Mouse (Mus musculus): ENCODE data around the gene Epn3. TPM values are rescaled to one million over a fixed set of nuclear protein-coding genes. Genes with fewer than 3 reads are reported as not detected.

Gene Epn3
- total and polyA plus RNA-seq, 3 experiments = 0.04 to 0.19 TPM; not detected in 1

DNA sequence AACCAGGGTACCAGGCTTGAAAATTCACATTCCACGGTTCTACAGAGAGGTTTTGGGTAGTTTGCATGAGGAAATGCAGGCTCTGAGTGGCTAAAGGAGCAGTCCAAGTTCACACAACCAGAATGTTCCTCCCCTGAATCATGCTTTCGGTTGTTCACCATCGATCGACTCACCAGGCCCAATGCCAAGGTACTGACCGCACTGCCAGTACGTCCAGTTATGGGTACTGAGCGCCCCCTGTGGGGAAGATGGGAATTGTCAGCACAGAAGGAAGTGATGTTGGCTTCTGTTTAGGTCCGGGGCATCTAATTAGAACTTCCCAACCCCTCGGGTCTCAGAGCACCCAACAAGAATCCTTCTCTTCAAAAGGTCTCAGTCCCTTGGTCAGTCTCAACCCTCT, 44.2 kb upstream of the Epn3 start:
- peaks cover 3 to 48% of the 10 kb centered on the region in 2 experiments for H3K36me3 ChIP-seq (replicated peaks in 1 of 2; ENCODE audit: control insufficient read depth in 1 of 2, insufficient read depth in 1 of 2, low read length in 1 of 2)
- in situ Hi-C loops (cut with MboI; ENCODE audit: low pct_ligation_motif_present, low pct_unique_long_range_greater_than_20kb, low sequenced_read_pairs) (no loop called here), dilution Hi-C loops (cut with MboI; ENCODE audit: extremely low pct_ligation_motif_present, extremely low pct_unique_long_range_greater_than_20kb, low sequenced_read_pairs) (no loop called here)
- no peak for TF ChIP-seq SIN3A (IDR thresholded peaks at IDR 0.05; ENCODE audit: low read length)
- peak; percentile 86 for TF ChIP-seq RAD21 (IDR thresholded peaks at IDR 0.05; ENCODE audit: low read depth, low read length)
- no peak for TF ChIP-seq CHD1 (IDR thresholded peaks at IDR 0.05; ENCODE audit: low read depth, low read length)
- TF ChIP-seq RCOR1 (conservative IDR thresholded peaks at IDR 0.05; ENCODE audit: low read depth, low read length) = no peak
- no peak for TF ChIP-seq BHLHE40 (IDR thresholded peaks at IDR 0.05; ENCODE audit: low read depth, low read length)
- TF ChIP-seq ELF1 (IDR thresholded peaks at IDR 0.05; ENCODE audit: low read depth, low read length) = peak; percentile 67
- no peak for TF ChIP-seq E2F4 (IDR thresholded peaks at IDR 0.05; ENCODE audit: insufficient replicate concordance, low read depth, low read length)
- peak; percentile 81 to 92 for TF ChIP-seq CTCF (conservative IDR thresholded peaks at IDR 0.05 in 1 of 2, IDR thresholded peaks at IDR 0.05 in 1 of 2; ENCODE audit: low read depth in 2 of 2, low read length in 2 of 2)
- no peak for TF ChIP-seq ZKSCAN1 (IDR thresholded peaks at IDR 0.05; ENCODE audit: borderline replicate concordance, low read depth, low read length)
- no peak for TF ChIP-seq EP300 (IDR thresholded peaks at IDR 0.05; ENCODE audit: low read length)
- no peak for TF ChIP-seq TCF12 (IDR thresholded peaks at IDR 0.05; ENCODE audit: low read depth, low read length)
- TF ChIP-seq NRF1 (IDR thresholded peaks at IDR 0.05; ENCODE audit: low read depth, low read length) = 0 out of 2 replicates have a peak, but pooled peaks have one; percentile 9
- no peak for TF ChIP-seq UBTF (IDR thresholded peaks at IDR 0.05; ENCODE audit: low read depth, low read length)
- peak; percentile 25; the same call in 1 of the 2 replicates for TF ChIP-seq IRF4 (IDR thresholded peaks at IDR 0.05; ENCODE audit: low read depth, low read length)
- TF ChIP-seq POLR2A (IDR thresholded peaks at IDR 0.05; ENCODE audit: low read depth, low read length) = no peak
- no peak for TF ChIP-seq USF1 (IDR thresholded peaks at IDR 0.05; ENCODE audit: low read depth, low read length)
- TF ChIP-seq MYC (IDR thresholded peaks at IDR 0.05; ENCODE audit: low read depth, low read length) = no peak
- TF ChIP-seq ZNF384 (IDR thresholded peaks at IDR 0.05; ENCODE audit: low read depth, low read length) = no peak
- peak; percentile 69 for TF ChIP-seq SMC3 (IDR thresholded peaks at IDR 0.05; ENCODE audit: low read depth, low read length)
- 0 out of 2 replicates have a peak, but pooled peaks have one; percentile 8 for TF ChIP-seq ZC3H11A (IDR thresholded peaks at IDR 0.05; ENCODE audit: low read depth, low read length)
- no peak for TF ChIP-seq MAZ (IDR thresholded peaks at IDR 0.05; ENCODE audit: low read depth, low read length)
- H3K9ac ChIP-seq (ENCODE audit: insufficient read depth, low read depth) = no peak overlapping the region
- H3K79me2 ChIP-seq (replicated peaks; ENCODE audit: control insufficient read depth, extremely low read depth, insufficient read depth, poor library complexity, severe bottlenecking) = no peaks in the 10 kb centered on the region
- no peak overlapping the region for H3K27ac ChIP-seq (ENCODE audit: insufficient read depth, low read depth)
- no peaks in the 10 kb centered on the region for H3K27me3 ChIP-seq (replicated peaks)
- no peak overlapping the region for H3K4me3 ChIP-seq (replicated peaks in 1 of 3; ENCODE audit: low read depth in 2 of 3, low read length in 2 of 3, poor library complexity in 1 of 3)
- peak; percentile 68 for DNase-seq (ENCODE audit: extremely low read depth)
- no peaks in the 10 kb centered on the region for H3K9me3 ChIP-seq (replicated peaks; ENCODE audit: low read length)
- no peak overlapping the region for H3K4me2 ChIP-seq (ENCODE audit: insufficient read depth, low read depth, poor library complexity, severe bottlenecking)
- peaks cover 2 to 21% of the 10 kb centered on the region in 2 experiments; a peak in 3 of 4 replicates for H3K4me1 ChIP-seq (ENCODE audit: control insufficient read depth in 1 of 2, insufficient read depth in 2 of 2)

DNA sequence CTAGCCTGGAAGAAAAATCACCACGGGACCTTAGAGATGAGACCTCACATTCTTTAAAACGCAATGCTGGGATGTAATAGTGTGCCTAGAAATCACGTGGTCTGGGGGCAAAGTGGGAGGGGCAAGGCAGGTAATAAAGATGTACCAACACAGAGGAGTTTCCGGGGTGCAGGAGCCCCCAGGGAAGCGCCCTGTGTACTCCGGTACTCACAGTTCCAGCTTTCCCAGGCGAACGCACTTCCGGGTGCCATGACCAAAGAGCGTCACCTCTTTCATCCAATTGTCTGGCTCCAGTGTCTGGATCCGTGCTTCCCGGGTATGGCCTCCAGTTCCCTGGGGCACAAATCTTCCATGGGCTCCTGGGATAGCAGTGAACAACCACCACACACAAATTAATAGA, 43.6 kb upstream of the Epn3 start:
- no peak overlapping the region for H3K4me2 ChIP-seq (ENCODE audit: insufficient read depth, low read depth, poor library complexity, severe bottlenecking)
- no peaks in the 10 kb centered on the region for H3K27me3 ChIP-seq (replicated peaks)
- TF ChIP-seq IRF4 (IDR thresholded peaks at IDR 0.05; ENCODE audit: low read depth, low read length) = no peak
- no peak for TF ChIP-seq POLR2A (IDR thresholded peaks at IDR 0.05; ENCODE audit: low read depth, low read length)
- TF ChIP-seq MXI1 (IDR thresholded peaks at IDR 0.05; ENCODE audit: low read depth, low read length) = no peak
- TF ChIP-seq SMC3 (IDR thresholded peaks at IDR 0.05; ENCODE audit: low read depth, low read length) = no peak
- no peak for TF ChIP-seq JUND (conservative IDR thresholded peaks at IDR 0.05; ENCODE audit: low read depth, low read length)
- no peak for TF ChIP-seq MAX (IDR thresholded peaks at IDR 0.05; ENCODE audit: low read length)
- no peak for TF ChIP-seq MEF2A (IDR thresholded peaks at IDR 0.05; ENCODE audit: borderline replicate concordance, low read depth, low read length)
- no peak overlapping the region for H3K9ac ChIP-seq (ENCODE audit: insufficient read depth, low read depth)
- no peak overlapping the region for H3K27ac ChIP-seq (ENCODE audit: insufficient read depth, low read depth)
- no peak overlapping the region for H3K4me3 ChIP-seq (replicated peaks in 1 of 3; ENCODE audit: low read depth in 2 of 3, low read length in 2 of 3, poor library complexity in 1 of 3)
- DNase-seq (ENCODE audit: extremely low read depth) = no peak
- H3K79me2 ChIP-seq (replicated peaks; ENCODE audit: control insufficient read depth, extremely low read depth, insufficient read depth, poor library complexity, severe bottlenecking) = no peaks in the 10 kb centered on the region
- dilution Hi-C loops (cut with MboI; ENCODE audit: extremely low pct_ligation_motif_present, extremely low pct_unique_long_range_greater_than_20kb, low sequenced_read_pairs) = no loop called here
- peaks cover 3 to 52% of the 10 kb centered on the region in 2 experiments for H3K36me3 ChIP-seq (replicated peaks in 1 of 2; ENCODE audit: control insufficient read depth in 1 of 2, insufficient read depth in 1 of 2, low read length in 1 of 2)
- no peaks in the 10 kb centered on the region for H3K9me3 ChIP-seq (replicated peaks; ENCODE audit: low read length)
- in situ Hi-C loops (cut with MboI; ENCODE audit: low pct_ligation_motif_present, low pct_unique_long_range_greater_than_20kb, low sequenced_read_pairs) = no loop called here
- peaks cover 2 to 20% of the 10 kb centered on the region in 2 experiments; a peak in 3 of 4 replicates for H3K4me1 ChIP-seq (ENCODE audit: control insufficient read depth in 1 of 2, insufficient read depth in 2 of 2)

All from CH12.LX (cell line).